Mouse (Mus musculus) heart, postnatal 4 days (tissue): ENCODE results near the gene M1ap. TPM values are rescaled to one million over a fixed set of nuclear protein-coding genes. Genes with fewer than 3 reads are reported as not detected.

Source experiments
- DNase-seq: peaks from one replicate; pipeline ENCODE4 v3.0.0; 2021
- microRNA-seq, 2 experiments: library from miRNA; unstranded; fragments of <30 nt; microRNA quantifications; one replicate each; pipeline ENCODE4 v1.2.0; 2021 to 2022
- total RNA-seq, 2 experiments: library from RNA; stranded (reverse); gene quantifications; 2 replicates each; pipeline ENCODE4 v1.2.3; 2021

M1ap gene
- total RNA-seq, 2 experiments from 2014 or later: 0.52 to 0.81 TPM

DNA sequence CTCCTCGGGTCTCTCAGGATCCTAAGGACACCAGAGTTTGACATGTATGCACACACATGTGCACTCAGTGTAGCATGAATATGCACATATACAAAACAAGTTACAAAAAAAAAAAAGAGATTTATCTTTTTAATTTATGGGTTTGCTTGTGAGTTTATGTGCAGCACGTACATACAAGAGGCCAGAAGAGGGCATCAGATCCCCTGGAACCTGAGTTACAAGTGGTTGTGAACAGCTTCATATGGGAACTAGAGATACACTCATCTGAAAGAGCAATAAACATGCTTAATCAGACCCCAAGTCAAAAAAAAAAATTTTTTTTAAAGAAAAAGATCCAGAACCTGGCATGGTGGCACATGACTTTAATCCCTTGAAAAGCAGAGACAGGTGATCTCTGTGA lies 128.3 kb downstream of the M1ap start:
- no peak for DNase-seq

DNA sequence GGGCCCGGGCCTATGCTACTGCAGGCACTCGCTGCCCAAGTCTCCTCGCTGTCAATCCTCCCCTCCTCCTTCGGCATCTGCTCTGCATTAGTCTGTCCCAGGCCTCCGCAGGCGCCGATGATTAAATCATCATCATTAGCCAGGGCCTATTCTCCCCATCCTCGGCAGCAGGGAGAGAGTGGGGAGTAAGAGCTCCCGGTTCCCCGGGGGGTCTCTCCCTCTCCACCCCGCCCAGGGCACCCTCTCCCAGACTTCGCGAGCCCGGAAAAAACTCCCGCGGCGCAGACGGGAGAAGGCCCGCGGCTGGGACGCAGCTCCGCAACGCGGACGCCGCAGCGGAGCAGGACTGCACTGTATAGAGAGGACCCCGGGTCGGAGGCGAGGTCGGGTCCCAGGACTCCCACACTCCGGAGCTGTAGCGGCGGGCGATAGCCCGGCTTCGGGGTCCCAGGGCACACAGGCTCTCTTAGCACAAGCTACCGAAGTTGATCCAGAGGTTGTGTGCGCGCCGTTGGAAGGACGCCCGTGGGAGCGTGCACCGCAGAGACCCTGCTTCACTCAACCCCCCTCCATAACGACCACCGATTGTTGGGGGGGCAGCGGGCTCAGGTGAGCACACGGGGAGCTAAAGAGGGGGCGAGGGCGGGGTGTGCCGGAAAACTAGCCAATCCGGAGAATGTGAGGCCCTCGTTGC lies 131.1 kb downstream of the M1ap start, which contains the start of gene Pcgf1:
Pcgf1 (plus strand) TSS at position 240 of the 694 bp plus-strand sequence.
- DNase-seq: no peak

DNA sequence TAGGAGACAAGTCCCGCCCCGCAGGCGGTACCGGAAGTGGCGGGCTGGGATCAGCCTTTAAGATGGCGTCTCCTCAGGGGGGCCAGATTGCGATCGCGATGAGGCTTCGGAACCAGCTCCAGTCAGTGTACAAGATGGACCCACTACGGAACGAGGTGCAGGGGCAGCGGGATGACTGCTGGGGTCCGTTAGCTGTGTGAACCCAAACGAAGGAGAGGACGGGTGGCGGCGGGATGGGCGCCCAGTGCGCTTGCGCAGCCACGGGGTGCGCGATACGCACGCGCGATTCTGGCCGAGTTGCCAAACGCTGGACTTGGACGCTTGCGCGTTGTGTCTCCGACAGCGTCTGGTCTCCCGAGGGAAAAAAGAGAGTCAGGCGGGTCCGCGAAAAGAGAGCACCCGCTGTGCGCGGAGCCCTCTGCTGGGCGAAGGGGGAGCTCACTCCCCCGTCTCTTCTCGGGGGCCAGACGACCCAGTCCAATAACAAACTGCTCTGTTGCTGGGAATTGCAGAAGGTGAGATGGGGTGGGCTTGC lies 131.7 kb downstream of the M1ap start:
- peak; percentile 100 for DNase-seq

Small RNA genes within 50 kb of the gene (microRNA-seq; reads per million reads assigned to microRNA genes)
- gene Mir7040: 0 to 0.61 reads per million in 2 experiments

Other genes with a start within 250 kb of the M1ap start
- 10 to 100 TPM; 47.0 to 47.2 TPM for gene Pole4, start 241.5 kb upstream of the M1ap start, total RNA-seq
- 10 to 100 TPM; 86.8 to 96.6 TPM for gene Hk2, start 172.4 kb upstream of the M1ap start, total RNA-seq
- under 1 TPM in 1 of 2 experiments, not detected in 1; 0.14 TPM for gene Sema4f, start 7.1 kb upstream of the M1ap start, total RNA-seq
- 1 to 10 TPM; 5.3 to 6.1 TPM for gene Dok1, start 86.6 kb downstream of the M1ap start, total RNA-seq
- gene Loxl3, start 87.3 kb downstream of the M1ap start, total RNA-seq: 1 to 10 TPM; 4.7 to 6.0 TPM
- 10 to 100 TPM; 84.1 to 88.4 TPM for gene Aup1, start 107.6 kb downstream of the M1ap start, total RNA-seq
- 10 to 100 TPM; 42.6 to 43.5 TPM for gene Htra2, start 108.4 kb downstream of the M1ap start, total RNA-seq
- gene Dqx1, start 110.9 kb downstream of the M1ap start, total RNA-seq: under 1 TPM; 0.59 to 0.62 TPM
- under 1 TPM in 1 of 2 experiments, not detected in 1; 0.20 TPM for gene Tlx2, start 123.4 kb downstream of the M1ap start, total RNA-seq
- gene Pcgf1, start 131.0 kb downstream of the M1ap start, total RNA-seq: 10 to 100 TPM in 1 of 2 experiments, 1 to 10 TPM in 1; 7.2 to 10.2 TPM
- under 1 TPM in 1 of 2 experiments, not detected in 1; 0.88 TPM for gene Lbx2, start 139.5 kb downstream of the M1ap start, total RNA-seq
- 1 to 10 TPM; 2.4 to 3.0 TPM for gene Ccdc142, start 154.7 kb downstream of the M1ap start, total RNA-seq
- 1 to 10 TPM; 1.7 to 1.8 TPM for gene Gm42688, start 154.7 kb downstream of the M1ap start, total RNA-seq
- 100 to 1,000 TPM; 105 to 120 TPM for gene Mrpl53, start 162.1 kb downstream of the M1ap start, total RNA-seq
- 10 to 100 TPM; 11.3 to 12.3 TPM for gene Mogs, start 168.6 kb downstream of the M1ap start, total RNA-seq
- 10 to 100 TPM; 80.4 to 86.8 TPM for gene Wbp1, start 174.7 kb downstream of the M1ap start, total RNA-seq
- 10 to 100 TPM; 14.9 to 17.4 TPM for gene Ino80b, start 178.5 kb downstream of the M1ap start, total RNA-seq
- gene Rtkn, start 188.6 kb downstream of the M1ap start, total RNA-seq: 10 to 100 TPM; 11.7 to 13.1 TPM
- gene Wdr54, start 209.5 kb downstream of the M1ap start, total RNA-seq: 1 to 10 TPM; 1.6 to 1.8 TPM
- under 1 TPM in 1 of 2 experiments, not detected in 1; 0.14 TPM for gene 1700003E16Rik, start 209.5 kb downstream of the M1ap start, total RNA-seq
- gene Dctn1, start 219.0 kb downstream of the M1ap start, total RNA-seq: 100 to 1,000 TPM; 122 to 123 TPM